Mouse (Mus musculus) gastrocnemius, postnatal 10 days (tissue): ENCODE results near the gene Exosc7. TPM values are rescaled to one million over a fixed set of nuclear protein-coding genes. Genes with fewer than 3 reads are reported as not detected.

Experiments
- DNase-seq: peaks from one replicate; pipeline ENCODE4 v3.0.0; 2021; ENCODE audit warnings: mixed read lengths
- long read RNA-seq, 2 experiments: library from polyadenylated mRNA; stranded (forward); transcript quantifications; one replicate each; pipeline ENCODE4 v2.0.0; 2021
- total RNA-seq, 2 experiments: library from RNA; stranded (reverse); gene quantifications; 2 replicates each; pipeline ENCODE4 v1.2.3; 2021

The Exosc7 gene
- total RNA-seq = 10 to 100 TPM; 18.7 to 24.0 TPM
- long read RNA-seq, experiment 1, transcript Exosc7-201 (8 exons, 1,053 nt) = major isoform, 22 of 26 reads
- long read RNA-seq, experiment 1, partial matches to known transcripts = 1 of 26 reads
- long read RNA-seq, experiment 1, other reads (novel, unspliced or antisense) = 2 of 26 reads
- long read RNA-seq, experiment 2, transcript Exosc7-201 (8 exons, 1,053 nt) = major isoform, 27 of 30 reads
- long read RNA-seq, experiment 2, partial matches to known transcripts = 1 of 30 reads
- long read RNA-seq, experiment 2, other reads (novel, unspliced or antisense) = 2 of 30 reads

- peak; percentile 88 for DNase-seq
These were observed at the start of gene Exosc7, which contains the start of gene Zdhhc3 for GRCm38 (mm10) chr9:123112805-123113521. TSS of gene Exosc7 (plus strand) at chr9:123113215. TSS of gene Zdhhc3 (minus strand) at chr9:123113205.

- no peak for DNase-seq
These were observed 33.9 kb upstream of the Exosc7 start for GRCm38 (mm10) chr9:123079149-123079548.

- DNase-seq = no peak
These were observed 32.7 kb upstream of the Exosc7 start for GRCm38 (mm10) chr9:123080355-123080754.

GRCm38 (mm10) chr9:123080796-123081195 lies 32.2 kb upstream of the Exosc7 start:
- DNase-seq = no peak

- no peak for DNase-seq
These were observed 27.6 kb upstream of the Exosc7 start for GRCm38 (mm10) chr9:123085373-123085772.

- DNase-seq = no peak
These were observed 25.5 kb upstream of the Exosc7 start for GRCm38 (mm10) chr9:123087558-123087957.

GRCm38 (mm10) chr9:123090844-123091243 lies 22.2 kb upstream of the Exosc7 start:
- DNase-seq = no peak

GRCm38 (mm10) chr9:123099631-123100455 lies 13.2 kb upstream of the Exosc7 start:
- no peak for DNase-seq

- DNase-seq = no peak
These were observed 9.6 kb upstream of the Exosc7 start for GRCm38 (mm10) chr9:123103425-123103824.

- DNase-seq = no peak
These were observed 8.7 kb upstream of the Exosc7 start for GRCm38 (mm10) chr9:123104362-123104761.

GRCm38 (mm10) chr9:123107186-123107585 lies 5.8 kb upstream of the Exosc7 start:
- no peak for DNase-seq

GRCm38 (mm10) chr9:123109188-123109587 lies 3.8 kb upstream of the Exosc7 start:
- no peak for DNase-seq

- DNase-seq = no peak
These were observed 1.2 kb upstream of the Exosc7 start for GRCm38 (mm10) chr9:123111751-123112221.

- no peak for DNase-seq
These were observed 916 bp downstream of the Exosc7 start for GRCm38 (mm10) chr9:123113931-123114330.

- no peak for DNase-seq
These were observed 2.6 kb downstream of the Exosc7 start for GRCm38 (mm10) chr9:123115566-123115965.

- DNase-seq = no peak
These were observed 10.0 kb downstream of the Exosc7 start for GRCm38 (mm10) chr9:123123017-123123416.

GRCm38 (mm10) chr9:123123571-123124412 lies 10.8 kb downstream of the Exosc7 start:
- DNase-seq = no peak

GRCm38 (mm10) chr9:123124413-123124981 lies 11.5 kb downstream of the Exosc7 start:
- no peak for DNase-seq

- DNase-seq = no peak
These were observed 14.6 kb downstream of the Exosc7 start for GRCm38 (mm10) chr9:123127663-123128062.

- no peak for DNase-seq
These were observed 20.0 kb downstream of the Exosc7 start for GRCm38 (mm10) chr9:123132994-123133393.
